Mouse (Mus musculus): ENCODE data around the gene Rnf111. TPM values are rescaled to one million over a fixed set of nuclear protein-coding genes. Genes with fewer than 3 reads are reported as not detected.

Gene Rnf111
- total and polyA plus RNA-seq, 2 experiments from 2014 or later: 14.9 to 35.9 TPM

DNA sequence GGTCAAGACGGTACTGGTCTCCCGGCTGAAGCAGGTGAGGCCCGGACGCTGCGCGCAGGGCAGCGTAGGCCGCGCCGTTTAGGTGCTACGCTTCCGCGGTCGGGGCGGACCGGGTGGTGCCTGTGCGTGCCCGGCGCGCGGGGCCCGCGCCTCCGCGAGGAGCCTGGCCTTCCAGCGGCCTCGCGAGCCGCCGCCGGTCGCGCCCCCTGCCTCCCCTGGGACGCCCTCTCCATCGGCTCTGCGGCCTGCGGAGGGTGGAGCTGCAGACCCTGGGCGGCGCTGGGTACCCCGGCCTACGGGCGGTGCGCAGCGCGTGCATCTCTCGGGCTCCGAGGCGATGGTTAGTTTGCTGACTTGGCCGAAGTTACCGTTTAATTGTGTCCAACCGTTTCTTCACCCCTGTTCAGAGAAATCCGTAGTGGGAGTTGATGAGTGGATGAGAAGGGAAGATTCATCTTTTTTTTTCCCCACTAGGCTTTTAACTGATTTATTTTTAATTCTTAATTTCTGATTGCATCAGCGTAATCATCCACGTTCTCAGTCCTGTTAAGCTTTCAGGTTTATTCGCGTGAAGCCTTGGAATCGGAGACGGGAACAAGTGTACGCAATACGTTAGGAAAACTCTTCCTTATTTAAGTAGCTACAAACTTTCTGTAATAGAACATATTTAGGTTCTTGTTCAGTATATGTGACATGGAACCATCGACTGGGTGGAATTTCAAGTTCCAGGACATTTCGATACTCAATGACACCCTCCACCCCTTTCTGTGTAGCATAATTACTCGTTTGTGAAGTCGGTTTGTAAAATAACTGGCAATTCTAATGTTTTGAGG, 39.7 kb upstream of the Rnf111 start:
- TF ChIP-seq CTCF (IDR thresholded peaks at IDR 0.05; ENCODE audit: low read depth): no peak
- DNase-seq (ENCODE audit: low spot score): peak; percentile 72
- Histone ChIP-seq H3K9ac (replicated peaks; ENCODE audit: low read length) (peak overlapping the region; percentile 99), H3K36me3 (ENCODE audit: insufficient read depth, low read length) (no peaks in the 10 kb centered on the region), H3K27ac (peak overlapping the region; percentile 99), H3K27me3 (ENCODE audit: insufficient read depth, low read length) (no peaks in the 10 kb centered on the region), H3K4me1 (ENCODE audit: insufficient read depth, low read length) (peaks cover 8% of the 10 kb centered on the region; the same call in 1 of the 2 replicates), H3K4me3 (ENCODE audit: low read length) (peak overlapping the region; percentile 97), H3K9me3 (ENCODE audit: low read length) (no peaks in the 10 kb centered on the region), H3K4me2 (ENCODE audit: low read depth, low read length) (peak overlapping the region; percentile 96)
- WGBS: under 1% methylated on average over 54 of the region's 64 CpGs
- peak; percentile 72 for ATAC-seq

DNA sequence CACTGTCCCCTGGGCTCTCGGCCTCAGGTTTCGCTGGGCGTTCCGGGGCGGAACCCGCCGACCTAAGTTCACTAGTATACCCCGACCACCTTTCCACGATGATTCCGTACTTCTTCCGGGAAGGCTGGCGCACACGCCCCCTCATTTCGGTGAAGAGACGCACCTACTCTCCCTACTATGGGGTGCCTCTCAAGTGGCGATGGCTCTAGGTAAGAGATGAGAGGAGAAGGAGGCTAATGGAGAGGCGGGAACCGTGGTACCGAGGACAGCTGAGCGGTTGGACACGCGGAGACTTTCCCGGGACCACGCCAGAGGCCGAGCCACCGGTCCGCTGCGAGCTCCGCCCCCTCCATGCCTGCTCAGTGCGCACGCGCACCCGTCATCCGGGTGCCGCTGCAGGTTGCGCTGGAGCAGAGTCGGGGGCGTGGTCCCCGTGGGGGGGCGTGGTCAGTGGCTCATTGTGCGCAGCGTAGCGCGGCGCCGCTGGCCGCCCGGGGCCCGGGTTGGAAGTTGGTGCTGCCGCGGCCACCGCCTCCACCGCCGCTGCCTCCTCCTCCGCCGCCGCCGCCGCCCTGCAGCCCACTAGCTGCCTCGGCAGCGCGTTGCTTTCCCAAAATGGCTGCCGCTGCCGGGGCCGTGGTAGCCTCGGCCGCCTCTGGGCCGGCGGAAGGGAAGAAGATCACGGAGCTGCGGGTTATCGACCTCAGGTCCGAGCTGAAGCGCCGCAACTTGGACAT, 38.9 kb upstream of the Rnf111 start, which contains the start of gene Sltm:
Sltm (plus strand) TSS at position 450 of the 737 bp plus-strand sequence.
- no peak for TF ChIP-seq CTCF (IDR thresholded peaks at IDR 0.05; ENCODE audit: low read depth)
- ATAC-seq (peak; percentile 99), DNase-seq (ENCODE audit: low spot score) (peak; percentile 99)
- Histone ChIP-seq H3K4me1 (ENCODE audit: insufficient read depth, low read length) (peaks cover 8% of the 10 kb centered on the region; the same call in 1 of the 2 replicates), H3K4me2 (ENCODE audit: low read depth, low read length) (peak within 1 kb of the TSS; percentile 96), H3K9me3 (ENCODE audit: low read length) (no peaks in the 10 kb centered on the region), H3K36me3 (ENCODE audit: insufficient read depth, low read length) (no peaks in the 10 kb centered on the region), H3K27me3 (ENCODE audit: insufficient read depth, low read length) (no peaks in the 10 kb centered on the region), H3K4me3 (ENCODE audit: low read length) (peak within 1 kb of the TSS; percentile 97), H3K27ac (peak within 1 kb of the TSS; percentile 99), H3K9ac (replicated peaks; ENCODE audit: low read length) (peak within 1 kb of the TSS; percentile 99)
- under 1% methylated on average over 49 of the region's 75 CpGs for WGBS

DNA sequence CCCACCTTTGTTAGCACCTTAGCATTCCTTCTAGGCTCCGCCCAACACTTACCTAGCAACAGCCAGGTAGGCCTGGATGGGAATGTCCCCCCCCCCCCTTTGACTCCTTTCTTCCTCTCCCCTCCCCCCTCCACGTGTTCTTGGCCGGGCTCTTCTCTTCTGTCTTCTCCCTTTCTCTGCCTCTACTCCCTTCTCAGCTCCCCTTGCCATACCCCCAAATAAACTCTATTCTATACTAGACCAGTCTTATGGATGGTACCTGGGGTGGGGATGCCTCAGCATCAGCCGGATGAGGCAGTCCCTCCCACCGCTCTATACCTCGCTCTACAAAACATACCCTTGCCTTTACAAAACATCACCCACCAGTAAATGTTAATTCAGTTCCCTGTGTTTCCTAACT, 38.1 kb upstream of the Rnf111 start:
- peaks cover 8% of the 10 kb centered on the region; the same call in 1 of the 2 replicates for H3K4me1 ChIP-seq (ENCODE audit: insufficient read depth, low read length)
- DNase-seq (ENCODE audit: low spot score) (no peak), ATAC-seq (no peak)
- H3K27me3 ChIP-seq (ENCODE audit: insufficient read depth, low read length): no peaks in the 10 kb centered on the region
- no peaks in the 10 kb centered on the region for H3K9me3 ChIP-seq (ENCODE audit: low read length)
- no peaks in the 10 kb centered on the region for H3K36me3 ChIP-seq (ENCODE audit: insufficient read depth, low read length)
- 7% methylated on average over 6 of the region's 6 CpGs for WGBS
- no peak for TF ChIP-seq CTCF (IDR thresholded peaks at IDR 0.05; ENCODE audit: low read depth)
- H3K4me3 ChIP-seq (ENCODE audit: low read length): peak overlapping the region; percentile 97
- H3K9ac ChIP-seq (replicated peaks; ENCODE audit: low read length): peak overlapping the region; percentile 99
- H3K27ac ChIP-seq: no peak overlapping the region
- H3K4me2 ChIP-seq (ENCODE audit: low read depth, low read length): peak overlapping the region; percentile 96

DNA sequence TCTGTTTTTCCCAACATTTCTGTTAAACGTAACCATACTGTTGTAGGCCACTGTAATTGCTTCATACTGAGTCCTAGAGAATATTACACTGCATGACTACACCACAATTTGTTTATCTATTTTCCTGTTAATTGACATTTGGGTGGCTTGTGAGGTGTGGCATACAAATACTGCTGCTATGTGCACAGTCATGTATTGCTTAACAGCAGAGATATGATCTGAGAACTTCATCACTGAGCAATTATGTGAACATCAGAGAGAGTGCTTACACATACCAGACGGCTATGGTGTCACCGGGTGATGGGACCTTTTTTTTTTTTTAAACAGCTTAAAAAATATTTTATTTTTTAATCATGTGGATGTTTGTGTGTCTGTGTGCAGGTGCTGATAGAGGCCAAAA, 29.8 kb upstream of the Rnf111 start:
- H3K4me1 ChIP-seq (ENCODE audit: insufficient read depth, low read length): no peaks in the 10 kb centered on the region
- no peak for TF ChIP-seq CTCF (IDR thresholded peaks at IDR 0.05; ENCODE audit: low read depth)
- 88% methylated on average over 3 of the region's 3 CpGs for WGBS

DNA sequence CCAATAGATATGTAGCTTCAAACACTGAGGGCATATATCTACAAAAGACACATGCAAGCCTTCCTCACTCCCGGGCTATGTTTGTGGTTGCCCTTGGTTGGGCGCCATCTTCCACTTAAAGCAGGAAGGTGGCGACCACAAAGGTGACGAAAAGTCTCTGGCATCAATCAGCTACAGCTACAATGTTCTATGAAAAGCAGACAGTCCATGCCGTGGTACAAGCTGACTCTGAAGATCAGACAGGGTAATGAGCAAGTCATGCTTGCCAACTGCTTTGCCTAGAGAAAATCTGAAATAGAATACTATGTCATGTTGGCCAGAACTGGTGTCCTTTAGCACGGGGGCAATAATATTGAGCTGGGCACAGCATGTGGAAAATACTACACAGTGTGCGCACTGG, 20.8 kb upstream of the Rnf111 start:
- 93% methylated on average over 7 of the region's 7 CpGs for WGBS
- DNase-seq (ENCODE audit: low spot score) (no peak), ATAC-seq (no peak)
- no peak overlapping the region for H3K9ac ChIP-seq (replicated peaks; ENCODE audit: low read length)
- H3K4me2 ChIP-seq (ENCODE audit: low read depth, low read length): no peak overlapping the region
- no peaks in the 10 kb centered on the region for H3K9me3 ChIP-seq (ENCODE audit: low read length)
- no peaks in the 10 kb centered on the region for H3K4me1 ChIP-seq (ENCODE audit: insufficient read depth, low read length)
- no peak overlapping the region for H3K27ac ChIP-seq
- no peak for TF ChIP-seq CTCF (IDR thresholded peaks at IDR 0.05; ENCODE audit: low read depth)
- no peaks in the 10 kb centered on the region for H3K36me3 ChIP-seq (ENCODE audit: insufficient read depth, low read length)
- H3K4me3 ChIP-seq (ENCODE audit: low read length): no peak overlapping the region
- no peaks in the 10 kb centered on the region for H3K27me3 ChIP-seq (ENCODE audit: insufficient read depth, low read length)

More for the DNA sequence above, 29.8 kb upstream of the Rnf111 start:
- Histone ChIP-seq H3K27me3 (ENCODE audit: insufficient read depth, low read length) (no peaks in the 10 kb centered on the region), H3K9me3 (ENCODE audit: low read length) (no peaks in the 10 kb centered on the region), H3K27ac (no peak overlapping the region), H3K4me3 (ENCODE audit: low read length) (no peak overlapping the region), H3K36me3 (ENCODE audit: insufficient read depth, low read length) (no peaks in the 10 kb centered on the region), H3K9ac (replicated peaks; ENCODE audit: low read length) (no peak overlapping the region), H3K4me2 (ENCODE audit: low read depth, low read length) (no peak overlapping the region)
- DNase-seq (ENCODE audit: low spot score) (no peak), ATAC-seq (no peak)

DNA sequence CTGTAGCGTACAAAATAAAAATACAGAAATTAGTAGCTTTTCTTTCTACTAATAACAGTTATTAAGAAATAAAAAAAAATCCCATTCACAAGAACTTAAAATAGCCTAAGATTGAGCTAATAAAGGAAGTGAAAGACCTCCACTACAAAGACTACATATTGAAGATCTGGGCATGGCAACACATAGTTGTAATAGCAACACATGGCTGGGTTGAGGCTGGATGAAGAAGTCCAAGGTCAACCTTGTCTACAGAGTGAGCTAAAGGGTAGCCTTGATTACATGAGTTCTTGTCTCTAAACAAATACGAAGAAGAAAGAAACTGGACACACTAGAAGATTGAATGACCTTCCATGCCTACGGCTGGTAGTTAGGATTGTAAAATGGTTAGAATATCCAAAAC, 20.3 kb upstream of the Rnf111 start:
- ATAC-seq (no peak), DNase-seq (ENCODE audit: low spot score) (no peak)
- H3K27ac ChIP-seq: no peak overlapping the region
- no peaks in the 10 kb centered on the region for H3K9me3 ChIP-seq (ENCODE audit: low read length)
- H3K27me3 ChIP-seq (ENCODE audit: insufficient read depth, low read length): no peaks in the 10 kb centered on the region
- no peaks in the 10 kb centered on the region for H3K36me3 ChIP-seq (ENCODE audit: insufficient read depth, low read length)
- H3K9ac ChIP-seq (replicated peaks; ENCODE audit: low read length): no peak overlapping the region
- H3K4me3 ChIP-seq (ENCODE audit: low read length): no peak overlapping the region
- 92% methylated on average over 3 of the region's 3 CpGs for WGBS
- TF ChIP-seq CTCF (IDR thresholded peaks at IDR 0.05; ENCODE audit: low read depth): no peak
- no peak overlapping the region for H3K4me2 ChIP-seq (ENCODE audit: low read depth, low read length)
- no peaks in the 10 kb centered on the region for H3K4me1 ChIP-seq (ENCODE audit: insufficient read depth, low read length)

Measured in hindbrain, postnatal 0 days (tissue).